Mouse (Mus musculus): ENCODE results near the gene Ccdc9.
"Not testable (repeated sequence)": the region's sequence is repeated elsewhere in the genome, so short reads cannot be mapped to it uniquely, and the experiment has no call there.

The Ccdc9 gene

DNA sequence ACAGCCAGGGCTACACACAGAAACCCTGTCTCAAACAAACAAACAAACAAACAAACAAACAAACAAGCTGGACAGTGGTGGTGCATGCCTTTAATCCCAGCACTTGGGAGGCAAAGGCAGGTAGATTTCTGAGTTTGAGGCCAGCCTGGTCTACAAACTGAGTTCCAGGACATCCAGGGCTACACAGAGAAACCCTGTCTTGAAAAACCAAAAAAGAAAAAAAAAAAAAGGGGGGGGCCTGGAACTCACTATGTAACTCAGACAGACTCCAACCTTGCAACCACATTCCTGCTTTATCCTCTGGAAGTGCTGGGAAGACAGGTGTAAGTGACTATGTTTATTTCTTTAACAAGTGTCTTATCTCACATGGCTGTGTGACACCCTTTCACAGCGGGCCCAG is 21.5 kb upstream of the Ccdc9 start, which contains the start of gene Bbc3:
Gene Bbc3 (plus strand): TSS at position 301 of the 400 bp plus-strand sequence.
- DNase-seq: not testable (repeated sequence)

DNA sequence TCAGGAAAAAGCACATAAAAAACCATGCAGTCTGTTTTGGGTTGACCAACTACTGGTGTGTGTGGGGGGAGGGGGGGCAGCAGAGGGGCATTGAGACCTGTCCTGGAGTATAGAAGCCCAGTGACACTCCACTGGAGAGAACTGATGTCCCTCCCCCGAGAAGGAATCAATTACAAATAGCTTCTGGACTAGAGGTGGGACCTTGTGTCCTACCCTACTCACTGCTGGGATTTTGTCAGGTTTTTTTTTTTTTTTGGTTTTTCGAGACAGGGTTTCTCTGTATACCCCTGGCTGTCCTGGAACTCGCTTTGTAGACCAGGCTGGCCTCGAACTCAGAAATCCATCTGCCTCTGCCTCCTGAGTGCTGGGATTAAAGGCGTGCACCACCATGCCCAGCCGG is 20.5 kb upstream of the Ccdc9 start:
- DNase-seq: not testable (repeated sequence)

DNA sequence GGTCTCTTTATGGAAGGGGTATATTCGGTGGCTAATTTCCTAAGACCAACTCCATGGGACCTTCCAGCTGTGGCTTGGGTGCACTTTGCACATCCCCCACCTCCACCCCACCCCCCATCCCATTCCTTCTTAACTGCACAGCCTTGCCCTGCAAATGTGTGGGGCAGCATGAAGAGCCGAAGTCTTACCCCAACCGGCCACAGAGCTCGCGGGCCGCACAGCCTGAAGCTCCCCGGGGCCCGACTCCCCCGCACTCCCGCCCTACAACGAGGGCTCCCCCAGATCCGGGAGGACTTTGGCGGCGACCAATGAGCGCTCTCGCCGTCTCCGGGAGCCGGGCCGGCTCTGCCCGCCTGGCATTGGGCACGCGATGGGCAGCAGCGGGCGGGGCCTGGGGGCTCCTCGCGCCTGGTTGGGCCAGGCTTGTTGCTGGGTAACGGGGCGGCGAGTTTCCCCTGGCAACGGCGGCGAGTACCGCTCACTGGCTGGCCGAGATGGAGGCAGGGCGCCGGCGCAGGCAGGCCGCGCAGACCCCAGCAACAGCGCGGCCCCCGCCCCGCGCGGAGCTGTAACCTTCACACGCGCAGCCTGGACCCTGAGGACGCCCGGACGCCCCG is 12.9 kb upstream of the Ccdc9 start:
- peak; percentile 51 to 71 for DNase-seq

DNA sequence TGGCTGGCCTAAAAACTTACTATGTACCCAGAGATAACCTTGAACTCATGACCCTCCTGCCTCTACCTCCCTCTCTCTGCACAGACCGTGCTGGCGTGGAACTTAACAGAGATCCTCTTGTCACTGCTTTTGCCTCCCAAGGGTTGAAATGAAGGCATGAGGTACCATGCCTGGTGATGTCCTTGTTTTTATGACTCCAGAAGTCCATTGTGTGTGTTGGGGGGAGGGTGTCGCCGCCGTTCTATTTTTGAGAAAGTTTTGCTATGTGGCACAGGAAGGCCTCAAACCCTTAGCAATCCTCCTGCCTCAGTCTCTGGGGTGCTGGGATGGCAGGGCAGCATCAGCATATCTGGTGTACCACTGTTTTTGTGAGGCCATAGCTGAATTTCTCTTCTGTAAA is 12.3 kb upstream of the Ccdc9 start:
- DNase-seq: no peak

DNA sequence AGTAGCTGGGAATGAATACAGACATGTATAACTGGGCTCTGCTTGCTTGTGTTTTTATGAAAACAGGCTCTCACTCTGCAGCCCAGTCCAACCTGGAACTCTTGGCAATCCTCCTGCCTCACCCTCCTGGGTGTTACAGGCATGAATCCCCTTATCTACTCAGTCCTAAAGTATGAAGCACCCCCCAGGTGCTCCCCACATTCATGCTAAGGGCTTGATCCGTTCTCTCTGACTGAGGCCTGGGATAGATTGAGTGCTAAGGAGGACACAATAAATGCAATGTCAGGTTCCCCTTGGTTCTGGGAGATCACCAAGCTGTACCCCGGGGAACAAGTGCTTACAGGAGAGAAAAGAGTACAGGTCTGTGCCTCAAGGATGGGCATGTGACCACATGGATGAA is 11.0 kb upstream of the Ccdc9 start:
- DNase-seq: no peak

DNA sequence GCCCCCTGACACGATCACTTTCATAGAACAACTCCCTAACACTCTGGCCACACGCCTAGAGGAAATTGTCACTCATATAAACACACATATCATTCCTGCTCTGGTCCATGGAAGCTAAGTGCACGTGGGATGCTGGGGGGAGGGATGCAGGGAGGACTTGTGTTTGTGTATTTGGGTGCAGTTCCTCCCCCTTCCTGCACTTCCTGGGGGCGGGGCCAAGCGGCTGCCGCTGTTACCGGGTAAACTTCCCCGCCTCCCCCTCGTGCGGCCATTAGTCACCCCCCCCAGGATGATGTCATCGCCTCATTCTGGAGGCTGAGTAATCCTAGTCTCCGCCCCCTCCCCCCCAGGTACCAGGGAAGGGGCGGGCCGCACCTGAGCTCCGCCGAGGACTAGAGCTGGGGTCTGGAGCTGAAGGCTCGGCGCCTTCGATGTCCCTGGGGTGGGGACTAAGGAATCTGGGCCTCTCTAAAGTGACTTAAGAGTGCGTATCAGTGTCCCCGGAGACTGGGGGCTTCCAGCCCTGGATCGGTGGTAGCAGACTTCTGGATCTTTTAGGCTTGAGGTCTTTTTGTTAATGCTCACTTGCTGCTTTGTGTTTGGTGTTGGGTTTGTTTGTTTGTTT is 10.3 kb upstream of the Ccdc9 start:
- DNase-seq: peak; percentile 79 to 87

DNA sequence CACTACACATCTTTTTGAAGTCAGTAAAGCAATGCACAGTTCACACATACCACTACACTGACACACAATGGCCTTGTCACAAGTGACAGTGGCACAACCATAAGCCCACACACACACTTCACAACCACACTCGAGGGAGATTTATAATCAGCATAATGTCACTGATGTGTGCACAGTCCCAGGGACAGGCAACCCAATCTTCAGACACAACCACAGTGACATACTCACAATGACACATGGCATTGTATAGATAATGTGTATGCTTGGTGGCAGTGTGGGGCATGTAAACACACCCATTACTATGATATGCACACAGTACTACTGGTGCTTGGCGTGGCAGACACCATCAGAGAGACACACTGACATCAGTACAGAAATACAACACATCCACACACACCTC is 9.6 kb upstream of the Ccdc9 start:
- DNase-seq: no peak

DNA sequence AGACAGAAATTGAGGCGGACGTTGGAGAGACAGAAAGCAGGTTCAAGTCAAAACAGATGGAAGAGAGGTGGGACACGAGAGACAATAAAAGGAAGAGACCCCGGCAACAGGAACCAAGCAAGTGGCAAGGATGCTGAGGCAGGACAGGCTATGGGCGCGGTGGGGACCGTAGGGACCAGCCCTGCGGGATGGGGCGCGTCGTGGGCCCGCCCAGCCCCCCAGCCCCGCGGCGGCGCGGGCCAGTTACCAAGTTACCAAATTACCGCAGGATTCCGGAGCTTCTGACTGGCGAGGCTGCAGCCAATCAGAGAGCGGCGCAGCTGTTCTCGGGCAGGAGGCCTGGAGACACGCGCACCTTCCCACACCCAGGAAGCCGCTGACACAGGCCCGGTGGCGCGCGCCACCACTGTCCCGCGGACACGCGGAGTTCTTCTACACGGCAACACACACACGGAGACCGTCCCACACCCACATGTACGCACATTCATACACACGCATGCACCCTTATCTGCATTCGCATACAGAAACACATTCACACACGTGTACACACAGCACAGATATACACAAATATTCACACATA is 8.8 kb upstream of the Ccdc9 start:
- peak; percentile 82 to 87 for DNase-seq

DNA sequence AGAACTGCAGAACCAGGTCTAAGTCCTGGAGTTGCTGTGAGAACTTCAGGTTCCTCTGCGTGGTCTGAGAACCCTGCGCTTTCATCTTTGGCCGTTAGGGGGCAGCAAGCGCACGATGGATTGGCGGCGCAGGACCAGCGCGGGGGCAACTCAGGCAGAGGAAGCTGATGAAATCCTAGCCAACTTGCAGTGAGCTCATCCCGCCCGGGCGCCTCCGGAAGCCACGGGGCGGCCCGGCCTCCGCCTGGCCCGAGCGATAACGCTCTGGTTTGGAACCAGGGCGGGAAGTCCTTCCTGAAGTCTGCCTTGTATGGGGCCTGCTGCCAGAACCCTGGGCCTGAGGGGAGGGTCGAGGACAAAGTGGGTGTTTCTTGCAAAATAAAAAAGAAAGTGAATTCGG is 8.2 kb upstream of the Ccdc9 start:
- DNase-seq: peak; percentile 86 to 91

DNA sequence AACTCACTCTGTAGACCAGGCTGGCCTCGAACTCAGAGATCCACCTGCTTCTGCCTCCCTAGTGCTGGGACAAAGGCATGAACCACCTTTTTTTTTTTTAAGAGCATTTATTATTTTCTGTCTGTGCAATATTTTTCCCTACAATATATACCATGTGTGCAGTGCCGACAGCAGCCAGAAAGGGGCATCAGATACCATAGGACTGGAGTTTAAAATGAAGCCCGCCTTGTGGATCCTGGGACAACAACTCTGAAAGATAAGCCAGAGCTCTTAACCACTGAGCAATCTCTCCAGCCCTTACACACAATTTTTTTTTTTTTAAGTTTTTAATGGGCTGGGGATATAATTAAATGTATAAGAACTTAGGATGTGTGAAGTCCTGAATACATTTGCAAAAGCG is 7.8 kb upstream of the Ccdc9 start:
- peak in 1 of 2 experiments; percentile 37 for DNase-seq

DNA sequence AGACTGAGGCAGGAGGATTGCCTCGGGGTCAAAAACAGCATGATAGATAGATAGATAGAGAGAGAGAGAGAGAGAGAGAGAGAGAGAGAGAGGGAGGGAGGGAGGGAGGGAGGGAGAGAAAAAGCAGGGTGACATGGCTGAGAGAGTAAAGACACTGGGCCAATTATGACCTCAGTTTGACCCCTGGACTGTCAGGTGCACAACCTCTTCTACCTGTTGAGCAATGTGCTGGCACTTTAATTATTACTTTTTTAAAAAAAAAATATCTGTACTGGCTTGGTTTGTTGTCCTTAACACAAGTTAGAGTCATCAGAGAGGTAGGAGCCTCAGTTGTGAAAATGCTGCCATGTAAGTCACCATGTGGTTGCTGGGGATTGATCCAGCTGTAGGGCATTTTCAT is 1.2 kb upstream of the Ccdc9 start:
- no peak for DNase-seq

DNA sequence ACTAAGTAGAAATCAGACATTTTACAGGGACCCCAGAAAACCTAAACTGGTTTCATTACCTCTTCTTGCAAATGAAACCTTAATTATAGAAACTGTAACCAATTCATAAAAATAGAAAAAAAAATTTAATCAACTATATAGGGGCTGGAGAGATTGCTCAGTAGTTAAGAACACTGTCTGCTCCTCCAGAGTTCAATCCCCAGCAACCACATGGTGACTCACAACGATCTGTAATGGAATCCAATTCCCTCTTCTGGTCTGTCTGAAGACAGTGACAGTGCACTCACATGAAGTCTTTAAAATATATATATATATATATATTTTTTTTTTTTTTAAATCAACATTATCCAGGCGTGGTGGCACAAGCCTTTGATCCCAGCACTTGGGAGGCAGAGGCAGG is 421 bp upstream of the Ccdc9 start:
- DNase-seq: no peak

DNA sequence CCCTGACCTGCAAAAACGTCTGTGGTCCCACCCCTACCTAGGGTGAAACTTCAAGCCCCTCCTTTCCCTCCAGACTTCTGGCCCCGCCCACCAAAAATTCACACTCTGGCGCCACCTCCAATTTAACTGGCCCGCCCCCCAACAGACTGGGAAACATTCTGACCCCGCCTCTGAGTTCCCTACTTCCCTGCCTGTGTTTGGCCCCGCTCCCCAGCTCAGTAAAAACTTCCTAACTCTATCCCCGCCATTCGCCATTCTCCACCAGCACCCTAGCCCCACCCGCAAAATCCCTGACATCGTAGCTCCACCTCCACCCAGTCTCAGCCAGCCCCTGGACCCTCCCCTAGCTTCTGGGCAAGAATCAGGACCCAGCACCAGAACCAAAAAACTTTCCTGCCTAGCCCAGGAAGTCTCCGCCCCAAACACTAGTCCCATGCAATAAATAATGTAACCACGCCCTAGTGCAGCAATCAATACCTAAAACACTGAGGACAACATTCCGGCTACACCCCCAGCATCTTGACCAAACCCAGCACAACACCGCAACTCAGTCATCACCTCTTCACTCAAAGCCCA is 1.1 kb downstream of the Ccdc9 start:
- DNase-seq: peak; percentile 38 to 60

DNA sequence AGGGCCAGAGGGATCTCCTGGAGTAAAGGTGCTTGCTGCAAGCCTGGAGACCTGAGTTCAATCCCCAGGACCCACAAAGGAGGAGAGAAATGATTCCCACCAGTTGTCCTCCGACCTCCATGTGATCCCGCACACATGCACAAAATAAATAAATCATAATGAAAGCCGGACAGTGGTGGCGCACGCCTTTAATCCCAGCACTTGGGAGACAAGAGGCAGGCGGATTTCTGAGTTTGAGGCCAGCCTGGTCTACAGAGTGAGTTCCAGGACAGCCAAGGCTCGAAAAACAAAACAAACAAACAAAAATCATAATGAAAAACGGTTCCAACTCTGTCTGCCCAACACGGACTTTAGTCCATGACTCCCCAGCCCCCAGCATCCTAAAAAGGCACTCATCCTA is 1.7 kb downstream of the Ccdc9 start:
- no peak for DNase-seq

DNA sequence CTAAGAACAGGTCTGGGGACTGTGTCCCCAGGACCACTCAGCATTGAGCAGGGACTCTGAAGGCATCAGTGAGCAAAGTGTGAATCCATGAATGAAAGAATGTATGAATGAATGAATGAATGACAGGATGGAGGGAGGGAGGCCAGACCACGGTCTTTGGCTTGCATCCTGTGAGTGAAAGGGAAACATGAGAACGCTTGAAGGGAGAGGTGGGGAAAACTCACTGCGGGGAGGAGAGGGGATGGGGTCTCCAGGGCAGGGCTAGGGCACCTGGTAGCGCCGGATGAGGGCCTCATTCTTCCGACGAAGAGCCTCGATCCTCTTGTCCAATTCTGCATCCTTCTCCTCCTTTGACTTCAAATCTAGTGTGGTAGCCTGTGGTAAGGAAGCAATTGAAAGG is 2.6 kb downstream of the Ccdc9 start:
- DNase-seq: no peak

DNA sequence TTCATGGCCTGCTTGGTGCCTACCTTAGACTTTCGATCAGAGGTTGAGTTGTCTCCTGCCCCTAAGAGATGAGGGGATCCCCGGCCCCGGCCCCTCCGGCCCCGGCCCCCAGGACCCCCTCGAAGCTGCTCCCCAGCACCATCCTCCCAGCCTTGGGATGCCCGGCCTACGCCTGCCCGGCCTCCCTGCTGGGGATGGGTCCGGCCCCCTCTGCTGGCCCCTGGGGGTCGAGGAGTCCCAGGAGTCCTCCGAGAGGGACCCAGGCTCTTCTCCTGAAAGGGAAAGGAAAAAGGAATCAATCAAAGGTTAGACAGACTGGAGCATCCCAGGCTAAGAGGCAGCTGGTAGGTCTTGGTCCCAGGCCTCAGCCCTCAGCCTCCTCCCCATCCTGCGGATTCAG is 4.3 kb downstream of the Ccdc9 start:
- no peak for DNase-seq

DNA sequence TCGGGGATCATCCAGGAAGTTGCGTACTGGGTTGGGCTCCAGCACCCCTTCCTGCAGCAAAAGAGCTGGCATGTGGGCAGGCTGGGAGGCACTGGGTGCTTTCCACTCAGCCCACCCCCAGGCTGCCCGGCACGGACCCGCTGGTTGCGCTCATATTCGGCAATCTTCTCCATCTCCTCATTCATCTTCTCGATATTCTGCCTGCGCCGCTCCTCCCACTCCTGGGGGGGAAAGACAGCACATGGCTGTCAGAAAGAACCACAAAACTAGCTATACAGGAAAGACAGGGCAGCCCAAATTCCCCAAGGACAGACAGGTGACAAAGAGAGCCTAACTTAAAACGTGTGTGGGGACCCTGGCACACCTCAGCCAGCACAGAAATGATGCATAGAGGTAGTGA is 5.9 kb downstream of the Ccdc9 start:
- DNase-seq: no peak

DNA sequence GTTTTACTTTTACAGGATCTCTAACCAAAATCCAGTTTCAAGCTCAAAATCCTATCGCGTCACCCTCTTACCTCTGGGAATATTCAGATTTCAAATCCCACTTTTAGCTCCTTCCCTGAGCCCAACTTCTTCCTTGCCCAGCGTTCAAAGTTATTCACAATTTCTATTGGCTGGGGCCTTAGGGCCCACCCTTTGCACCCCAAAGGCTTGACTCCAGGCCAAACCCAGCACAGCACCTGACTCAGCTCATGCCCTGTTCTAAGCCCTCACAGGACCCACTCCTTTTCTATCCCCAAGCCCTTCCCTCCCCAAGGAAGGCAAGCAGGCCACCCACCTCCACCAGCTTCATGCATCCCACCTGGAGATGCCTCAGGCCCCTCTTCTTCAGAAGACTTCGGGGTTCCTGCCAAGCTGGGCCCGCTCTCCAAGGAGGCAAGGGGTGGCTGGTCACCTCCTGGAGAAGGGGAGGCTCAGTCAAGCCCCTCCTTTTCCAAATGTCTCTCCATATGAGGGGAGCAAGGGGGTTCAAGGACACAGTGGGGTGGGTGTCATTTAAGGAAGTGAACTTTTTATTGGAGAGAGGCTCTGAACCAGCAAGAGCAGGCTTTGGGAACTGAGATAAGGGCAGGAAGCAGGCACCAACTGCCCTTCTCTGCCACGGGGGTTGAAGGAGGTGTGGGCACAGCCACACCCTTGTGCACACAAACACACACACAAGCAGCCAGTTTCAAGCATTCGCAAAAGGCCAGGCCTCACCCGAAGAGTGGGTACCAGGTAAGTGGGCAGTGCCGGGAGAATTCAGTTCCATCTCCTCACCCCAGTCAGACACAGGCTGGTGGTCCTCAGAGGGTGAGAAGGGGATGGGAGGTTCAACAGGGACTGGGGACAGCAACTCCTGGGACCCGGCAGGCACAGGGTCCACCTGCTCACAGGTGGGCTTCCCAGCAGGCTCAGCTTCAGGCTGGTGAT is 11.4 kb downstream of the Ccdc9 start:
- DNase-seq: no peak

DNA sequence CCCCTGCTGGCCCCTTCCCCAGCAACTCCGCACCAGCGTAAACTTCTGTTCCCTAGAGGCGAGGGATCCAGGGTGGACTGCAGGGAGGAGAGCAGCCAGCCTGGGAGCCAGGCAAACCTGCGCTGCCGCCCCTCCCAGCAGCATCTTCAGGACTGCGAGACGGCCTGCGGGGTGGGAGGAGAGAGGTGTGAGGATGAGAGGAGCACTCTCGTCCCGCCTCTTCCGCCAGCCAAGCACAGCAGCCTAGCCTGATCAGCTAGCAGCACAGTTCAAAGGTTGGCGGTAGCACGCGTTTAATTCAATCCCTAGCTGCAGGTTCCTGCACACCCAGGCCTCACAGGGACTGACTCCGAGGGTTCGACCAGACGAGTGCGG is 12.8 kb downstream of the Ccdc9 start:
- DNase-seq: peak; percentile 74 to 81

DNA sequence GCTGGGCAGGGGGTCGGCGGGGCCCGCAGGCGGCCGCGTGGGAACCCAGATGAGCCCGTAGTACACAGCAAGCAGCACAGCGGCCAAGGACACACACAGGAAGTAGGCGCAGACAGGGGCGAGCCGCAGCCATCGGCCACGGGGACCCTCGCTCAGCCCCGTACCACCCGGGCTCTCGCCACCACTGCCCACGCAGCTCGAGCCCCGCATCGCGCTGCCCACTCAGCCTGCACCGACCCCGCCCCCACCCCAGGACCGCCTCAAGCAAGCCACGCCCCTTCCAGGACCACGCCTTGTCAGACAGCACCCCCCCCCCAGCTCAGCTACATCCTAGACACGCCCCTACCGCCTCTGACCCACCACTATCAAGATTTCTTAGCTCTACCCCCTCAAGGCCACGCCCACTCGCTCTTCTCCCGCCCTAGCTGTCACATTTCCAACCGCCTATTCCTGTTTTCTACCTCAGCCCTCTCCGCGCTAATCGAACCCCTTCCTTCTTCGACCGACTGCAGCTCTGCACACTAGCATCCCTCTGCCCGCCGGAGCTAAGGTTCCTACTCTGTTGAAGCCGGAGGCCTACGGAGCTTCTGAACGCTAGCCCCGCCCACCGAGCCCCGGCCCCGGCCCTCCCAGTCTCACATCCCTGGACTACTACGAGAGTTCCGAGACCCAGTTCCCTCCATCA is 13.4 kb downstream of the Ccdc9 start, which contains the start of gene Inafm1:
Gene Inafm1 (minus strand): TSS at position 537 of the 685 bp plus-strand sequence.
- DNase-seq: peak; percentile 75 to 86

DNA sequence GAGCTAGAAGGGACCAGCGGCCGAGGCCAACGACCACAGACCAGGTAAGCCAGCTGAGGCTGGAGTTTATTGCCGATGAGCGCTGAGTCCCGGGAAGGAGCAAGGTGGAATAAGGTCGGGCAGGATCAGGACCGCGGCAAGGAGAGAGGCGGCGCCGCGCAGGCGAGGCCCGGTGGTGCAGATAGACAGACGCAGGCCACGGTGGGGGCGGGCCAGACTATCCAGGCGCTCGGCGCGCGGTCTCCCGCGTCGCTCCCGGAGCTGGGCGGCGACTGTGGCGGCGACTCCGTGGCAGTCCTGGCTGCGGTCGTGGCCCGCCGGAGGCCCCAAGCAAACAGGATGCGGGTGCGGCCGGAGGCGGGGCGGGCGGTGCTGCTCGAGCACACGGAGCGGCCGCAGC is 13.9 kb downstream of the Ccdc9 start:
- DNase-seq: peak; percentile 41 to 51

DNA sequence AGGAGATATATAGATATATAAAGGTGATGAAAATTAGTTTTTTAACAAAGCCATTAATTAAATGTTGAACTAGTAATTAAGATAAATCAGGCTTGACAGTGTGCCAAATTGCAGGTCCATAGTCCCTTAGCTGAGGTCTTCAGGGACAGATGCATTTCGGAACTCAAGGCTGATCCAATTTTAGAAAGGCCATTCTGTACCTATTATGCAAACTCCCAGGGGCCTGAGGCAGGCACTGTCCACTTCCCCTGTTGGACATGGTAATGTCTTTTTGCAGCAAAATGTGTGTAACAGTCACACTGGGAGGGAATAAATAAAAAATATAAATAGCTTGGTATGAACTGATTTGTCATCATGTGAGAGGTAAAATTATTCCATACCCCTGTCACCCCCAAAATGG is 15.5 kb downstream of the Ccdc9 start:
- no peak for DNase-seq
